16 mouse cellular contexts compared by ENCODE assay signal in the genomic region with DNA sequence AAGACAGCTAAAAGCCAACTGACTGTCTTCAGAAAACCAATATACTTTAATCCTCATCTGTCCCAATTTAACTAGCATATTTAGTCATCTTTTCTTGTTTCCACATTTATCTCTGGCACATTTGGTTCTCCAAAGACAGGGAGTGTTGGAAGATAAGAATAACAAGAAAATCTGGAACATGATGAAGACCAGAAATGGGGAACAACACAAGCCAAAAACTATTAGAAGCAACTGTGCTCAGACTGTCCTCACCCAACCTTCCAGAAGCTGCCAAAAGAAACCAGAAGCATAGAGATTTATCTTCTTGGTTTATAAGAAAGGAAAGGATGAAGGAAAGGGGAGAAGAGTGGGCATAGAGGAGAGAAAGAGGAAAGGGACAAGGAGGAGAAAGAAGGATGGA.
"Had no signal": no experiment of that assay in that cellular context is flagged by ENCODE, and none has a peak within 500 bp of the region (broad histone marks: within the 10 kb centered on the region; RNA-seq: fewer than 3 reads in every experiment).

No protein-coding gene starts in this region.

- DNase-seq: kidney, adult 2 months; kidney, postnatal 25 days; layer of hippocampus, postnatal 36 days; liver, embryonic 13.5 days; lung, adult 2 months; lung, postnatal 14 days; lung, postnatal 4 days; thymus, adult 2 months; thymus, postnatal 14 days; thymus, postnatal 4 days had no signal

- H3K27ac ChIP-seq: kidney, postnatal 0 days; liver, embryonic 13.5 days; midbrain, embryonic 12.5 days; midbrain, embryonic 15.5 days; neural tube, embryonic 12.5 days; neural tube, embryonic 15.5 days; stomach, postnatal 0 days had no signal

- H3K4me3 ChIP-seq: liver, embryonic 13.5 days; midbrain, embryonic 12.5 days; midbrain, embryonic 15.5 days; neural tube, embryonic 12.5 days; neural tube, embryonic 15.5 days had no signal
